Mouse (Mus musculus) liver, embryonic 13.5 days (tissue): ENCODE measurements around the gene Dbh. TPM values are rescaled to one million over a fixed set of nuclear protein-coding genes. Genes with fewer than 3 reads are reported as not detected.

Source experiments
- ATAC-seq: fragments of 200-750 bp; cut with Nextera tagmentation; 2 replicates; pipeline ENCODE4 v1.8.0; 2017; ENCODE audit warnings: low read depth, mild to moderate bottlenecking, moderate number of reproducible peaks, moderate library complexity
- DNase-seq: peaks from one replicate; pipeline ENCODE4 v3.0.0; 2022
- H3K27ac ChIP-seq: fragments of 300-500 bp; sonication (generic); 2 replicates; pipeline ENCODE4 v1.5.1; 2015; ENCODE audit warnings: moderate library complexity, mild to moderate bottlenecking, inconsistent platforms
- H3K27me3 ChIP-seq: fragments of 300-500 bp; sonication (generic); 2 replicates; pipeline ENCODE4 v1.6.1; 2015; ENCODE audit warnings: mild to moderate bottlenecking, inconsistent platforms
- H3K36me3 ChIP-seq: fragments of 300-500 bp; sonication (generic); 2 replicates; pipeline ENCODE4 v1.6.1; 2015; ENCODE audit warnings: mild to moderate bottlenecking, inconsistent platforms
- H3K4me1 ChIP-seq: fragments of 300-500 bp; sonication (generic); replicated peaks from 2 replicates; pipeline ENCODE4 v1.6.1; 2015; ENCODE audit warnings: inconsistent platforms
- H3K4me2 ChIP-seq: fragments of 300-500 bp; sonication (generic); 2 replicates; pipeline ENCODE4 v1.6.1; 2015; ENCODE audit warnings: inconsistent platforms, mild to moderate bottlenecking, moderate library complexity
- H3K4me3 ChIP-seq: fragments of 300-500 bp; sonication (generic); replicated peaks from 2 replicates; pipeline ENCODE4 v1.5.1; 2015; ENCODE audit warnings: mild to moderate bottlenecking, inconsistent platforms
- H3K9ac ChIP-seq: fragments of 300-500 bp; sonication (generic); 2 replicates; pipeline ENCODE4 v1.6.1; 2015; ENCODE audit warnings: mild to moderate bottlenecking, inconsistent platforms
- H3K9me3 ChIP-seq: fragments of 300-500 bp; sonication (generic); replicated peaks from 2 replicates; pipeline ENCODE4 v1.6.1; 2016; ENCODE audit warnings: inconsistent platforms
- WGBS: fragments of 180-500 bp; shearing (Covaris S2); methylation state at CpG from one replicate; pipeline ENCODE4 v1.1.7; 2015; ENCODE audit not compliant: insufficient replicate concordance; 5-methylcytosine and 5-hydroxymethylcytosine counted together
- polyA plus RNA-seq: library from polyadenylated mRNA; unstranded; fragments of >200 nt; fragmentation: Nextera tagmentation; extraction: Ambion mirVana; gene quantifications from 2 replicates; pipeline ENCODE4 v1.2.1, GENCODE M21; 2015

Gene Dbh
- polyA plus RNA-seq, 1 experiment from 2014 or later: 0.03 TPM

- H3K27ac ChIP-seq: no peak overlapping the region
Measured at GRCm38 (mm10) chr2:27166999-27167398, 2.0 kb downstream of the Dbh start.

GRCm38 (mm10) chr2:27174242-27174641 is 9.2 kb downstream of the Dbh start:
- Histone ChIP-seq H3K9me3 (no peaks in the 10 kb centered on the region), H3K4me2 (no peak overlapping the region), H3K36me3 (no peaks in the 10 kb centered on the region), H3K4me3 (no peak overlapping the region), H3K27me3 (no peaks in the 10 kb centered on the region), H3K9ac (no peak overlapping the region), H3K4me1 (no peaks in the 10 kb centered on the region), H3K27ac (no peak overlapping the region)
- 44% methylated on average over 2 of the region's 2 CpGs for WGBS
- ATAC-seq (no peak), DNase-seq (no peak)

More at GRCm38 (mm10) chr2:27166999-27167398, 2.0 kb downstream of the Dbh start:
- ATAC-seq (no peak), DNase-seq (no peak)
- no peaks in the 10 kb centered on the region for H3K27me3 ChIP-seq
- no peaks in the 10 kb centered on the region for H3K36me3 ChIP-seq
- WGBS: 19% methylated on average over 2 of the region's 2 CpGs
- no peak overlapping the region for H3K4me2 ChIP-seq
- no peaks in the 10 kb centered on the region for H3K9me3 ChIP-seq
- no peak overlapping the region for H3K4me3 ChIP-seq
- H3K4me1 ChIP-seq: no peaks in the 10 kb centered on the region
- H3K9ac ChIP-seq: no peak overlapping the region

GRCm38 (mm10) chr2:27175696-27176267 is 10.7 kb downstream of the Dbh start:
- H3K27me3 ChIP-seq: no peaks in the 10 kb centered on the region
- no peaks in the 10 kb centered on the region for H3K4me1 ChIP-seq
- H3K4me2 ChIP-seq: no peak overlapping the region
- no peaks in the 10 kb centered on the region for H3K36me3 ChIP-seq
- 58% methylated on average over 10 of the region's 10 CpGs for WGBS
- no peak for DNase-seq
- H3K9me3 ChIP-seq: no peaks in the 10 kb centered on the region
- H3K9ac ChIP-seq: no peak overlapping the region
- no peak overlapping the region for H3K27ac ChIP-seq
- H3K4me3 ChIP-seq: no peak overlapping the region
- ATAC-seq: no peak

- H3K4me2 ChIP-seq: no peak overlapping the region
- DNase-seq (no peak), ATAC-seq (no peak)
- H3K36me3 ChIP-seq: no peaks in the 10 kb centered on the region
- no peak overlapping the region for H3K4me3 ChIP-seq
- H3K4me1 ChIP-seq: no peaks in the 10 kb centered on the region
- H3K9me3 ChIP-seq: no peaks in the 10 kb centered on the region
- 68% methylated on average over 8 of the region's 8 CpGs for WGBS
- H3K27me3 ChIP-seq: no peaks in the 10 kb centered on the region
- no peak overlapping the region for H3K9ac ChIP-seq
- H3K27ac ChIP-seq: no peak overlapping the region
Measured at GRCm38 (mm10) chr2:27179101-27179500, 14.1 kb downstream of the Dbh start.

- Histone ChIP-seq H3K4me2 (no peak overlapping the region), H3K36me3 (no peaks in the 10 kb centered on the region), H3K4me3 (no peak overlapping the region), H3K27me3 (no peaks in the 10 kb centered on the region), H3K27ac (no peak overlapping the region), H3K9ac (no peak overlapping the region), H3K4me1 (no peaks in the 10 kb centered on the region), H3K9me3 (no peaks in the 10 kb centered on the region)
- no peak for ATAC-seq
- DNase-seq: no peak
- WGBS: 39% methylated on average over 4 of the region's 4 CpGs
Measured at GRCm38 (mm10) chr2:27181907-27182306, 16.9 kb downstream of the Dbh start.

GRCm38 (mm10) chr2:27183734-27184133 is 18.7 kb downstream of the Dbh start:
- no peak for DNase-seq
- 67% methylated on average over 12 of the region's 12 CpGs for WGBS
- Histone ChIP-seq H3K4me1 (no peaks in the 10 kb centered on the region), H3K36me3 (no peaks in the 10 kb centered on the region), H3K9me3 (no peaks in the 10 kb centered on the region), H3K4me2 (no peak overlapping the region), H3K4me3 (no peak overlapping the region), H3K27me3 (no peaks in the 10 kb centered on the region), H3K9ac (no peak overlapping the region), H3K27ac (no peak overlapping the region)
- no peak for ATAC-seq

GRCm38 (mm10) chr2:27187531-27187930 is 22.5 kb downstream of the Dbh start:
- H3K9me3 ChIP-seq: no peaks in the 10 kb centered on the region
- no peak for ATAC-seq
- WGBS: 57% methylated on average over 6 of the region's 6 CpGs

GRCm38 (mm10) chr2:27189994-27190393 is 25.0 kb downstream of the Dbh start:
- no peaks in the 10 kb centered on the region for H3K9me3 ChIP-seq
- no peak overlapping the region for H3K4me3 ChIP-seq
- H3K4me2 ChIP-seq: no peak overlapping the region
- WGBS: 57% methylated on average over 4 of the region's 4 CpGs
- H3K27ac ChIP-seq: no peak overlapping the region
- H3K36me3 ChIP-seq: no peaks in the 10 kb centered on the region
- ATAC-seq: no peak
- no peak for DNase-seq
- no peaks in the 10 kb centered on the region for H3K27me3 ChIP-seq
- H3K9ac ChIP-seq: no peak overlapping the region
- H3K4me1 ChIP-seq: no peaks in the 10 kb centered on the region

More at GRCm38 (mm10) chr2:27187531-27187930, 22.5 kb downstream of the Dbh start:
- Histone ChIP-seq H3K9ac (no peak overlapping the region), H3K36me3 (no peaks in the 10 kb centered on the region), H3K27ac (no peak overlapping the region), H3K4me2 (no peak overlapping the region), H3K27me3 (no peaks in the 10 kb centered on the region), H3K4me1 (no peaks in the 10 kb centered on the region), H3K4me3 (no peak overlapping the region)
- DNase-seq: no peak

GRCm38 (mm10) chr2:27198551-27199246 is 33.7 kb downstream of the Dbh start:
- peaks cover 14% of the 10 kb centered on the region for H3K36me3 ChIP-seq
- no peak overlapping the region for H3K9ac ChIP-seq
- no peak overlapping the region for H3K4me3 ChIP-seq
- peak overlapping the region; percentile 19 for H3K27ac ChIP-seq
- no peaks in the 10 kb centered on the region for H3K9me3 ChIP-seq
- 36% methylated on average over 5 of the region's 5 CpGs for WGBS
- H3K27me3 ChIP-seq: no peaks in the 10 kb centered on the region
- ATAC-seq (no peak), DNase-seq (no peak)
- H3K4me1 ChIP-seq: 0 out of 2 replicates have a peak, but pooled peaks cover 3% of the 10 kb centered on the region
- H3K4me2 ChIP-seq: no peak overlapping the region

GRCm38 (mm10) chr2:27200586-27200985 is 35.6 kb downstream of the Dbh start:
- 47% methylated on average over 1 of the region's 1 CpGs for WGBS
- peaks cover 11% of the 10 kb centered on the region for H3K36me3 ChIP-seq
- H3K9ac ChIP-seq: no peak overlapping the region
- 0 out of 2 replicates have a peak, but pooled peaks cover 3% of the 10 kb centered on the region for H3K4me1 ChIP-seq
- no peaks in the 10 kb centered on the region for H3K27me3 ChIP-seq
- no peak overlapping the region for H3K4me2 ChIP-seq
- ATAC-seq: no peak
- H3K27ac ChIP-seq: no peak overlapping the region
- H3K9me3 ChIP-seq: no peaks in the 10 kb centered on the region
- DNase-seq: no peak
- H3K4me3 ChIP-seq: no peak overlapping the region

GRCm38 (mm10) chr2:27205666-27206065 is 40.6 kb downstream of the Dbh start:
- Histone ChIP-seq H3K27me3 (no peaks in the 10 kb centered on the region), H3K27ac (no peak overlapping the region), H3K4me3 (no peak overlapping the region), H3K9ac (no peak overlapping the region), H3K4me2 (no peak overlapping the region), H3K4me1 (peaks cover 5% of the 10 kb centered on the region), H3K36me3 (no peaks in the 10 kb centered on the region), H3K9me3 (no peaks in the 10 kb centered on the region)
- 75% methylated on average over 10 of the region's 10 CpGs for WGBS
- DNase-seq: no peak
- no peak for ATAC-seq
